Mouse (Mus musculus): Measurements from ENCODE around the gene Gm11757. TPM values are rescaled to one million over a fixed set of nuclear protein-coding genes. Genes with fewer than 3 reads are reported as not detected.
"Not testable (repeated sequence)": the region's sequence is repeated elsewhere in the genome, so short reads cannot be mapped to it uniquely, and the experiment has no call there.

Gm11757 gene
- polyA plus RNA-seq (2014; fragmentation: Nextera tagmentation; extraction: Ambion mirVana), result not detected in 2 replicates

DNA sequence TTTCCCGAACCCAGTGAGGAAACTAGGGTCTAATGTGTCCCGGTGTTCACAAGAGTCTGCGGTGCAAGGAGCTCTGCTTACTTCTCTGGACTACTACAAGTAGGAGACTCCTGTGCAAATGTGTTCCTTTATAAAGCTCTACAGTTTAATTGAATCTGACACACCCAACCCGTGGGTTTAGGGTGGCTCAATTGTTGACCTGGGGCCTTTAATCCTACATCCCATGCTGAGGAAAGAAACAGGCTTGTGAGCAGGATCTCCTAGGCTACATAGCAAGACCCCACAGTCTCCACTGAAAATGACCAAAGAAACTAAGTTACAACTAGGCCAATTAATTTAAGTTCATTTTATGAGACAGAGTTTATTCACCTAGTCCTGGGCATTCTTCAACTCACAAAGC, at the start of gene Gm11757:
Gm11757 (minus strand) TSS at position 101 of the 400 bp plus-strand sequence.
- H3K9ac ChIP-seq (replicated peaks; ENCODE audit: low read length); DNase-seq (ENCODE audit: low spot score); H3K4me1 ChIP-seq (ENCODE audit: control insufficient read depth, insufficient read depth, low read length); H3K27me3 ChIP-seq (ENCODE audit: control insufficient read depth, insufficient read depth, low read length); H3K9me3 ChIP-seq (replicated peaks; ENCODE audit: control insufficient read depth, low read length); H3K27ac ChIP-seq (replicated peaks; ENCODE audit: low read depth, low read length); H3K36me3 ChIP-seq (replicated peaks; ENCODE audit: control insufficient read depth, insufficient read depth, low read depth, low read length); H3K4me2 ChIP-seq (ENCODE audit: low read depth, low read length); ATAC-seq (replicated peaks; ENCODE audit: insufficient number of reproducible peaks, low FRiP score, low TSS enrichment, low read depth); H3K4me3 ChIP-seq (ENCODE audit: low read depth, low read length): not testable (repeated sequence)
- no CpG with 5 or more reads among the region's 4 CpGs for WGBS

DNA sequence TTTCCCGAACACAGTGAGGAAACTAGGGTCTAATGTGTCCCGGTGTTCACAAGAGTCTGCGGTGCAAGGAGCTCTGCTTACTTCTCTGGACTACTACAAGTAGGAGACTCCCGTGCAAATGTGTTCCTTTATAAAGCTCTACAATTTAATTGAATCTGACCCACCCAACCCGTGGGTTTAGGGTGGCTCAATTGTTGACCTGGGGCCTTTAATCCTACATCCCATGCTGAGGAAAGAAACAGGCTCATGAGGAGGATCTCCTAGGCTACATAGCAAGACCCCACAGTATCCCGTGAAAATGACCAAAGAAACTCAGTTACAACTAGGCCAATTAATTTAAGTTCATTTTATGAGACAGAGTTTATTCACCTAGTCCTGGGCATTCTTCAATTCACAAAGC, 29.7 kb upstream of the Gm11757 start, which contains the start of gene Gm11756:
Gm11756 (minus strand) TSS at position 101 of the 400 bp plus-strand sequence.
- not testable (repeated sequence) for H3K36me3 ChIP-seq (replicated peaks; ENCODE audit: control insufficient read depth, insufficient read depth, low read depth, low read length); H3K4me3 ChIP-seq (ENCODE audit: low read depth, low read length); H3K9me3 ChIP-seq (replicated peaks; ENCODE audit: control insufficient read depth, low read length); H3K4me2 ChIP-seq (ENCODE audit: low read depth, low read length); H3K27me3 ChIP-seq (ENCODE audit: control insufficient read depth, insufficient read depth, low read length); ATAC-seq (replicated peaks; ENCODE audit: insufficient number of reproducible peaks, low FRiP score, low TSS enrichment, low read depth); H3K27ac ChIP-seq (replicated peaks; ENCODE audit: low read depth, low read length); DNase-seq (ENCODE audit: low spot score); H3K4me1 ChIP-seq (ENCODE audit: control insufficient read depth, insufficient read depth, low read length); H3K9ac ChIP-seq (replicated peaks; ENCODE audit: low read length)
- 85% methylated on average over 6 of the region's 6 CpGs for WGBS

- DNase-seq (ENCODE audit: low spot score); ATAC-seq (replicated peaks; ENCODE audit: insufficient number of reproducible peaks, low FRiP score, low TSS enrichment, low read depth); H3K36me3 ChIP-seq (replicated peaks; ENCODE audit: control insufficient read depth, insufficient read depth, low read depth, low read length); H3K4me1 ChIP-seq (ENCODE audit: control insufficient read depth, insufficient read depth, low read length); H3K9me3 ChIP-seq (replicated peaks; ENCODE audit: control insufficient read depth, low read length); H3K27ac ChIP-seq (replicated peaks; ENCODE audit: low read depth, low read length); H3K27me3 ChIP-seq (ENCODE audit: control insufficient read depth, insufficient read depth, low read length); H3K4me2 ChIP-seq (ENCODE audit: low read depth, low read length); H3K4me3 ChIP-seq (ENCODE audit: low read depth, low read length); H3K9ac ChIP-seq (replicated peaks; ENCODE audit: low read length): not testable (repeated sequence)
- no CpG with 5 or more reads among the region's 4 CpGs for WGBS
Measured at GRCm38 (mm10) chr4:73905853-73906252, 14.9 kb upstream of the Gm11757 start, which contains the start of gene Gm13871. Gm13871 (minus strand) TSS chr4:73905953.

DNA sequence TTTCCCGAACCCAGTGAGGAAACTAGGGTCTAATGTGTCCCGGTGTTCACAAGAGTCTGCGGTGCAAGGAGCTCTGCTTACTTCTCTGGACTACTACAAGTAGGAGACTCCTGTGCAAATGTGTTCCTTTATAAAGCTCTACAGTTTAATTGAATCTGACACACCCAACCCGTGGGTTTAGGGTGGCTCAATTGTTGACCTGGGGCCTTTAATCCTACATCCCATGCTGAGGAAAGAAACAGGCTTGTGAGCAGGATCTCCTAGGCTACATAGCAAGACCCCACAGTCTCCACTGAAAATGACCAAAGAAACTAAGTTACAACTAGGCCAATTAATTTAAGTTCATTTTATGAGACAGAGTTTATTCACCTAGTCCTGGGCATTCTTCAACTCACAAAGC, 14.7 kb downstream of the Gm11757 start, which contains the start of gene Gm11758:
Gm11758 (minus strand) TSS at position 101 of the 400 bp plus-strand sequence.
- not testable (repeated sequence) for H3K4me3 ChIP-seq (ENCODE audit: low read depth, low read length); H3K27ac ChIP-seq (replicated peaks; ENCODE audit: low read depth, low read length); H3K4me1 ChIP-seq (ENCODE audit: control insufficient read depth, insufficient read depth, low read length); H3K27me3 ChIP-seq (ENCODE audit: control insufficient read depth, insufficient read depth, low read length); ATAC-seq (replicated peaks; ENCODE audit: insufficient number of reproducible peaks, low FRiP score, low TSS enrichment, low read depth); H3K36me3 ChIP-seq (replicated peaks; ENCODE audit: control insufficient read depth, insufficient read depth, low read depth, low read length); H3K9ac ChIP-seq (replicated peaks; ENCODE audit: low read length); H3K4me2 ChIP-seq (ENCODE audit: low read depth, low read length); DNase-seq (ENCODE audit: low spot score); H3K9me3 ChIP-seq (replicated peaks; ENCODE audit: control insufficient read depth, low read length)
- WGBS, result no CpG with 5 or more reads among the region's 4 CpGs

Other genes starting within 250 kb of the Gm11757 start
- gene Gm11239, start 222.8 kb downstream of the Gm11757 start, polyA plus RNA-seq (2014; fragmentation: Nextera tagmentation; extraction: Ambion mirVana), result 0.20 TPM in 1 of 2 replicates, not detected in the other
- not detected in 2 replicates for gene Gm428, start 207.6 kb downstream of the Gm11757 start, polyA plus RNA-seq (2014; fragmentation: Nextera tagmentation; extraction: Ambion mirVana)
- gene Rasef, start 100.1 kb downstream of the Gm11757 start, polyA plus RNA-seq (2014; fragmentation: Nextera tagmentation; extraction: Ambion mirVana), result 3.6 and 3.9 TPM in 2 replicates
- gene Gm11758, start 14.8 kb downstream of the Gm11757 start, polyA plus RNA-seq (2014; fragmentation: Nextera tagmentation; extraction: Ambion mirVana), result not detected in 2 replicates
- gene Gm13871, start 14.8 kb upstream of the Gm11757 start, polyA plus RNA-seq (2014; fragmentation: Nextera tagmentation; extraction: Ambion mirVana), result not detected in 2 replicates
- gene Gm11756, start 29.6 kb upstream of the Gm11757 start, polyA plus RNA-seq (2014; fragmentation: Nextera tagmentation; extraction: Ambion mirVana), result not detected in 2 replicates
- gene 2310002L09Rik, start 59.7 kb upstream of the Gm11757 start, polyA plus RNA-seq (2014; fragmentation: Nextera tagmentation; extraction: Ambion mirVana), result 0.56 and 1.3 TPM in 2 replicates
- 3.0 and 3.9 TPM in 2 replicates for gene Frmd3, start 122.3 kb upstream of the Gm11757 start, polyA plus RNA-seq (2014; fragmentation: Nextera tagmentation; extraction: Ambion mirVana)